Mouse (Mus musculus): ENCODE measurements around the gene Glb1. TPM values are rescaled to one million over a fixed set of nuclear protein-coding genes. Genes with fewer than 3 reads are reported as not detected.
A peak's percentile ranks its signal among the peaks of the same experiment; 100 is the strongest.

Gene Glb1
- polyA plus RNA-seq, 2 experiments, result 36.6 to 40.7 TPM

- peaks cover 48% of the 10 kb centered on the region for H3K36me3 ChIP-seq (ENCODE audit: control insufficient read depth, insufficient read depth, low read length)
Measured at GRCm38 (mm10) chr9:114384691-114385090, 16.2 kb upstream of the Glb1 start.

GRCm38 (mm10) chr9:114385160-114385559 is 15.7 kb upstream of the Glb1 start:
- DNase-seq (ENCODE audit: low spot score), result no peak
- H3K36me3 ChIP-seq (ENCODE audit: control insufficient read depth, insufficient read depth, low read length), result peaks cover 44% of the 10 kb centered on the region
- H3K4me1 ChIP-seq (ENCODE audit: control insufficient read depth, insufficient read depth, low read length), result peaks cover 8% of the 10 kb centered on the region; the same call in 1 of the 2 replicates
- no peak overlapping the region for H3K9ac ChIP-seq (ENCODE audit: low read depth, low read length, severe bottlenecking)
- H3K4me3 ChIP-seq (replicated peaks; ENCODE audit: low read length), result no peak overlapping the region
- 94% methylated on average over 10 of the region's 10 CpGs for WGBS
- no peak for ATAC-seq (ENCODE audit: low FRiP score, low read depth)
- H3K27ac ChIP-seq (replicated peaks; ENCODE audit: low read depth, low read length), result no peak overlapping the region
- H3K4me2 ChIP-seq (replicated peaks; ENCODE audit: low read depth, low read length, severe bottlenecking), result no peak overlapping the region
- H3K9me3 ChIP-seq (ENCODE audit: control insufficient read depth, low read length), result no peaks in the 10 kb centered on the region
- no peak for TF ChIP-seq POLR2A (IDR thresholded peaks at IDR 0.05; ENCODE audit: borderline replicate concordance, extremely low read depth, insufficient read depth, insufficient read length)
- no peaks in the 10 kb centered on the region for H3K27me3 ChIP-seq (ENCODE audit: control insufficient read depth, insufficient read depth, low read length)

More at GRCm38 (mm10) chr9:114384691-114385090, 16.2 kb upstream of the Glb1 start:
- Histone ChIP-seq H3K9me3 (ENCODE audit: control insufficient read depth, low read length) (no peaks in the 10 kb centered on the region), H3K27ac (replicated peaks; ENCODE audit: low read depth, low read length) (no peak overlapping the region), H3K4me1 (ENCODE audit: control insufficient read depth, insufficient read depth, low read length) (peaks cover 8% of the 10 kb centered on the region; the same call in 1 of the 2 replicates), H3K4me3 (replicated peaks; ENCODE audit: low read length) (no peak overlapping the region), H3K4me2 (replicated peaks; ENCODE audit: low read depth, low read length, severe bottlenecking) (no peak overlapping the region), H3K9ac (ENCODE audit: low read depth, low read length, severe bottlenecking) (no peak overlapping the region), H3K27me3 (ENCODE audit: control insufficient read depth, insufficient read depth, low read length) (no peaks in the 10 kb centered on the region)
- WGBS, result 94% methylated on average over 24 of the region's 24 CpGs
- ATAC-seq (ENCODE audit: low FRiP score, low read depth) (no peak), DNase-seq (ENCODE audit: low spot score) (no peak)
- TF ChIP-seq POLR2A (IDR thresholded peaks at IDR 0.05; ENCODE audit: borderline replicate concordance, extremely low read depth, insufficient read depth, insufficient read length), result no peak

GRCm38 (mm10) chr9:114387086-114387485 is 13.8 kb upstream of the Glb1 start:
- 58% methylated on average over 6 of the region's 6 CpGs for WGBS
- no peak overlapping the region for H3K4me2 ChIP-seq (replicated peaks; ENCODE audit: low read depth, low read length, severe bottlenecking)
- H3K9ac ChIP-seq (ENCODE audit: low read depth, low read length, severe bottlenecking), result no peak overlapping the region
- H3K36me3 ChIP-seq (ENCODE audit: control insufficient read depth, insufficient read depth, low read length), result peaks cover 36% of the 10 kb centered on the region
- ATAC-seq (ENCODE audit: low FRiP score, low read depth) (no peak), DNase-seq (ENCODE audit: low spot score) (no peak)
- H3K4me1 ChIP-seq (ENCODE audit: control insufficient read depth, insufficient read depth, low read length), result peaks cover 12% of the 10 kb centered on the region; the same call in 1 of the 2 replicates
- TF ChIP-seq POLR2A (IDR thresholded peaks at IDR 0.05; ENCODE audit: borderline replicate concordance, extremely low read depth, insufficient read depth, insufficient read length), result no peak
- H3K9me3 ChIP-seq (ENCODE audit: control insufficient read depth, low read length), result no peaks in the 10 kb centered on the region
- H3K27me3 ChIP-seq (ENCODE audit: control insufficient read depth, insufficient read depth, low read length), result no peaks in the 10 kb centered on the region
- H3K4me3 ChIP-seq (replicated peaks; ENCODE audit: low read length), result no peak overlapping the region
- no peak overlapping the region for H3K27ac ChIP-seq (replicated peaks; ENCODE audit: low read depth, low read length)

- no peaks in the 10 kb centered on the region for H3K9me3 ChIP-seq (ENCODE audit: control insufficient read depth, low read length)
- peaks cover 12% of the 10 kb centered on the region; the same call in 1 of the 2 replicates for H3K4me1 ChIP-seq (ENCODE audit: control insufficient read depth, insufficient read depth, low read length)
- TF ChIP-seq POLR2A (IDR thresholded peaks at IDR 0.05; ENCODE audit: borderline replicate concordance, extremely low read depth, insufficient read depth, insufficient read length), result no peak
- H3K9ac ChIP-seq (ENCODE audit: low read depth, low read length, severe bottlenecking), result no peak overlapping the region
- DNase-seq (ENCODE audit: low spot score) (no peak), ATAC-seq (ENCODE audit: low FRiP score, low read depth) (no peak)
- no peak overlapping the region for H3K27ac ChIP-seq (replicated peaks; ENCODE audit: low read depth, low read length)
- H3K27me3 ChIP-seq (ENCODE audit: control insufficient read depth, insufficient read depth, low read length), result no peaks in the 10 kb centered on the region
- peak overlapping the region; percentile 68; the same call in 1 of the 2 replicates for H3K4me2 ChIP-seq (replicated peaks; ENCODE audit: low read depth, low read length, severe bottlenecking)
- 78% methylated on average over 8 of the region's 8 CpGs for WGBS
- no peak overlapping the region for H3K4me3 ChIP-seq (replicated peaks; ENCODE audit: low read length)
- H3K36me3 ChIP-seq (ENCODE audit: control insufficient read depth, insufficient read depth, low read length), result peaks cover 24% of the 10 kb centered on the region
Measured at GRCm38 (mm10) chr9:114388288-114388687, 12.6 kb upstream of the Glb1 start.

GRCm38 (mm10) chr9:114388701-114389370 is 12.0 kb upstream of the Glb1 start:
- Histone ChIP-seq H3K4me3 (replicated peaks; ENCODE audit: low read length) (peak overlapping the region; percentile 91; the same call in 1 of the 2 replicates), H3K27ac (replicated peaks; ENCODE audit: low read depth, low read length) (no peak overlapping the region), H3K4me2 (replicated peaks; ENCODE audit: low read depth, low read length, severe bottlenecking) (peak overlapping the region; percentile 68; the same call in 1 of the 2 replicates), H3K27me3 (ENCODE audit: control insufficient read depth, insufficient read depth, low read length) (no peaks in the 10 kb centered on the region), H3K36me3 (ENCODE audit: control insufficient read depth, insufficient read depth, low read length) (peaks cover 21% of the 10 kb centered on the region), H3K4me1 (ENCODE audit: control insufficient read depth, insufficient read depth, low read length) (peaks cover 12% of the 10 kb centered on the region; the same call in 1 of the 2 replicates), H3K9me3 (ENCODE audit: control insufficient read depth, low read length) (no peaks in the 10 kb centered on the region), H3K9ac (ENCODE audit: low read depth, low read length, severe bottlenecking) (no peak overlapping the region)
- ATAC-seq (ENCODE audit: low FRiP score, low read depth) (no peak), DNase-seq (ENCODE audit: low spot score) (no peak)
- WGBS, result 61% methylated on average over 3 of the region's 3 CpGs
- no peak for TF ChIP-seq POLR2A (IDR thresholded peaks at IDR 0.05; ENCODE audit: borderline replicate concordance, extremely low read depth, insufficient read depth, insufficient read length)
